Mouse (Mus musculus) hindbrain, postnatal 0 days (tissue): ENCODE results near the gene Mcoln2. TPM values are rescaled to one million over a fixed set of nuclear protein-coding genes. Genes with fewer than 3 reads are reported as not detected.
A peak's percentile ranks its signal among the peaks of the same experiment; 100 is the strongest.

Experiments
- ATAC-seq: fragments of 200-750 bp; cut with Nextera tagmentation; 2 replicates; pipeline ENCODE4 v1.8.0; 2017; ENCODE audit warnings: mild to moderate bottlenecking, moderate TSS enrichment, moderate library complexity
- DNase-seq: peaks from one replicate; pipeline ENCODE4 v3.0.0-alpha.2; 2015; ENCODE audit warnings: low spot score
- H3K27ac ChIP-seq: fragments of 300-500 bp; sonication (generic); 2 replicates; pipeline ENCODE4 v1.5.1; 2014; ENCODE audit warnings: mild to moderate bottlenecking
- H3K27me3 ChIP-seq: fragments of 300-500 bp; sonication (generic); 2 replicates; pipeline ENCODE4 v1.6.1; 2014; ENCODE audit warnings: low read length, mixed read lengths; ENCODE audit not compliant: insufficient read depth
- H3K36me3 ChIP-seq: fragments of 300-500 bp; sonication (generic); 2 replicates; pipeline ENCODE4 v1.6.1; 2014; ENCODE audit warnings: low read length, mixed read lengths; ENCODE audit not compliant: insufficient read depth
- H3K4me1 ChIP-seq: fragments of 300-500 bp; sonication (generic); 2 replicates; pipeline ENCODE4 v1.6.1; 2014; ENCODE audit warnings: antibody characterized with exemption, low read length, mixed read lengths; ENCODE audit not compliant: insufficient read depth
- H3K4me2 ChIP-seq: fragments of 300-500 bp; sonication (generic); 2 replicates; pipeline ENCODE4 v1.6.1; 2014; ENCODE audit warnings: low read depth, mild to moderate bottlenecking, low read length, moderate library complexity, mixed read lengths
- H3K4me3 ChIP-seq: fragments of 300-500 bp; sonication (generic); 2 replicates; pipeline ENCODE4 v1.5.1; 2014; ENCODE audit warnings: low read length
- H3K9ac ChIP-seq: fragments of 300-500 bp; sonication (generic); replicated peaks from 2 replicates; pipeline ENCODE4 v1.6.1; 2014; ENCODE audit warnings: mild to moderate bottlenecking, low read length, moderate library complexity, mixed read lengths
- H3K9me3 ChIP-seq: fragments of 300-500 bp; sonication (generic); 2 replicates; pipeline ENCODE4 v1.6.1; 2016; ENCODE audit warnings: low read length, mixed read lengths
- CTCF ChIP-seq: IDR thresholded peaks from 2 replicates; pipeline ENCODE4 v1.5.1; 2016; ENCODE audit warnings: antibody characterized with exemption, control low read depth, low read depth
- WGBS: fragments of 180-500 bp; shearing (Covaris S2); extraction: QIAGEN DNeasy Blood & Tissue Kit; methylation state at CpG from one replicate; pipeline ENCODE4 v1.1.7; 2014; 5-methylcytosine and 5-hydroxymethylcytosine counted together
- polyA plus RNA-seq: library from polyadenylated mRNA; unstranded; fragments of >200 nt; fragmentation: Nextera tagmentation; extraction: Ambion mirVana; gene quantifications from 2 replicates; pipeline ENCODE4 v1.2.1, GENCODE M21; 2015
- total RNA-seq: library from RNA; depleted of rRNA; stranded (reverse); fragments of >200 nt; gene quantifications from 2 replicates; pipeline ENCODE4 v1.2.3, GENCODE M21; 2014

The Mcoln2 gene
- total and polyA plus RNA-seq, 2 experiments from 2014 or later, result 0.33 TPM; not detected in 1

- 85% methylated on average over 2 of the region's 2 CpGs for WGBS
- H3K4me3 ChIP-seq, result no peak overlapping the region
- H3K9ac ChIP-seq, result no peak overlapping the region
- H3K4me1 ChIP-seq, result 0 out of 2 replicates have a peak, but pooled peaks cover 3% of the 10 kb centered on the region
- no peaks in the 10 kb centered on the region for H3K9me3 ChIP-seq
- no peaks in the 10 kb centered on the region for H3K27me3 ChIP-seq
- H3K36me3 ChIP-seq, result no peaks in the 10 kb centered on the region
- H3K27ac ChIP-seq, result no peak overlapping the region
- ATAC-seq (no peak), DNase-seq (no peak)
- no peak for TF ChIP-seq CTCF
- no peak overlapping the region for H3K4me2 ChIP-seq
Measured at GRCm38 (mm10) chr3:146110358-146110757, 39.3 kb upstream of the Mcoln2 start.

- WGBS, result 76% methylated on average over 6 of the region's 6 CpGs
- no peak for TF ChIP-seq CTCF
- no peak for DNase-seq
- ATAC-seq, result no peak
- Histone ChIP-seq H3K4me3 (no peak overlapping the region), H3K9ac (no peak overlapping the region), H3K27ac (no peak overlapping the region), H3K4me2 (no peak overlapping the region), H3K27me3 (no peaks in the 10 kb centered on the region), H3K36me3 (no peaks in the 10 kb centered on the region), H3K9me3 (no peaks in the 10 kb centered on the region), H3K4me1 (0 out of 2 replicates have a peak, but pooled peaks cover 3% of the 10 kb centered on the region)
Measured at GRCm38 (mm10) chr3:146110916-146111315, 38.7 kb upstream of the Mcoln2 start.

DNA sequence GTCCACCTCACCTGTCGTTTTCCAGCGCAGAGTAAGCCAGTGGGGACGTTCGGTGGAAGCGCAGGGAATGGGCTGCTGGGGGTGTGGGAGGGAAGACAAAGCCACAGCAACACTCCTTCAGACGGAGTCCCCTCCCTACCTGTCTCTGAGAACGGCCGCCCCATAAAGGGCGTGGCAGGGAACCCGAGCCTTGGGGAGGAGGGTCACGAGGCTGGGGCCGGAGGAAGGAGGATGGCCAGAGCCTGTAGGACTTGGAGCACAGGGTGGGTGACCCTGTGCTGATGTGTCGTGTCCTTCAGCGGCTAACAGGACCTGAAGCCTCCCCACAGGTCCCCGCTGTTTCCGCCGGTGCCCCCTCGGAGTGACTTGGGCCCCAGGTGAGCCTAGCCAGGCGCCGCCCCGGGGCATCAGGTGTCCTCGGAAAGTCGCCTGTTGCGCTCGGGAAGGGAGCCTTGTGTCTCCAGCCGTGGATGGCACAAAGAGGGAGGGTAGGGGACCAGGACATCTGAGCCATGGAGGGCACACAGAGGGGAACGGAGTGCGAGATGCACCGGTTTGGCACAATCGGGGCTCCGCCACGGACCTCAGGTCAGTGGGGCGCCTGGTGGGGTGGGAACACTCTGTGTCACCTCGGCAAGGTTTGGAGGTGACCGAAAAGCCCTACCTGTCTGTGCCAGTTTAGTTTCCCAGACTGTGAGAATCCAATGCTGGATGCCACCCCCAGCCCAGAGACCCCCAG lies 32.2 kb upstream of the Mcoln2 start, which contains the start of gene Mcoln3:
Gene Mcoln3, plus strand, starts transcription at position 193 of the 739 bp plus-strand sequence.
- WGBS, result 14% methylated on average over 35 of the region's 35 CpGs
- no peak for TF ChIP-seq CTCF
- DNase-seq (no peak), ATAC-seq (peak; percentile 27; the same call in 1 of the 2 replicates)
- H3K4me3 ChIP-seq, result peak within 1 kb of the TSS; percentile 11; the same call in 1 of the 2 replicates
- H3K9me3 ChIP-seq, result no peaks in the 10 kb centered on the region
- H3K9ac ChIP-seq, result no peak within 1 kb of the TSS
- H3K4me2 ChIP-seq, result peak within 1 kb of the TSS; percentile 37
- H3K36me3 ChIP-seq, result no peaks in the 10 kb centered on the region
- H3K4me1 ChIP-seq, result 0 out of 2 replicates have a peak, but pooled peaks cover 5% of the 10 kb centered on the region
- peaks cover 13% of the 10 kb centered on the region for H3K27me3 ChIP-seq
- no peak within 1 kb of the TSS for H3K27ac ChIP-seq

GRCm38 (mm10) chr3:146117997-146118457 lies 31.6 kb upstream of the Mcoln2 start:
- Histone ChIP-seq H3K4me1 (0 out of 2 replicates have a peak, but pooled peaks cover 5% of the 10 kb centered on the region), H3K27ac (no peak overlapping the region), H3K9ac (no peak overlapping the region), H3K4me3 (no peak overlapping the region), H3K9me3 (no peaks in the 10 kb centered on the region), H3K36me3 (no peaks in the 10 kb centered on the region), H3K27me3 (peaks cover 13% of the 10 kb centered on the region), H3K4me2 (no peak overlapping the region)
- no peak for DNase-seq
- no peak for TF ChIP-seq CTCF
- ATAC-seq, result no peak
- WGBS, result 58% methylated on average over 9 of the region's 9 CpGs

DNA sequence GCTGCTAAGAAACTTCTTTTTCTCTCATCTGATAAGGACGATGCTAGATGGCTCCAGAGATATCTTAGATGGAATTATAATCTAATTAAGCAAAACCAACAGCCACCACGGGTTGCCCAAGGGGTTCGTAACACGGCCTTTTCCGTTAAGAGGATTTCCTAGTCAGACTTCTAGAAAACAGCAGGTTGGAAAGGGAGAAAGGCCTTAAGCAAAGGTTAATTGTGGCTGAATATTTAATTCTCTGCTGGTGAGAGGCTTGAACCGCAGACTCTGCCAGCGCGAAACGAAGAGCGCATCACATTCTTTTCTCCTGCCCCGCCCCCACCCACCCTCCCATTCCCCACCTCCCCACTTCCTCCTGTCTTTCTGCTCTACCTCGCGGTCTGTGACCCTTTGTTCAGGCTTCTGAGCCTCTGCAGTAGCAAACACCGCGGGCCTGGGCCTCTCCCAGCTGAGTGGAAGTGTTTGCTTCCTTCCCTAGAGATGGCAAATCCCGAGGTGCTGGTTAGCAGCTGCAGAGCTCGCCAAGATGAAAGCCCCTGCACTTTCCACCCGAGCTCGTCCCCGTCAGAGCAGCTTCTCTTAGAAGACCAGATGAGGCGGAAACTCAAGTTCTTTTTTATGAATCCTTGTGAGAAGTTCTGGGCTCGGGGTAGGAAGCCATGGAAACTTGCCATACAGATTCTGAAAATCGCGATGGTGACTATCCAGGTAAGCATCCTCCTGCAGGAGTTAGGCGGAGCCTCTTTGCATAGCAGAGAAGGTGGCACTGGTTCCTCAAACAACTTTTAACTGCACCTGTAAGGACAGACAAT lies 28.1 kb upstream of the Mcoln2 start:
- ATAC-seq (peak; percentile 36; the same call in 1 of the 2 replicates), DNase-seq (peak; percentile 13)
- no peak overlapping the region for H3K27ac ChIP-seq

GRCm38 (mm10) chr3:146122125-146122420 lies 27.6 kb upstream of the Mcoln2 start:
- H3K4me2 ChIP-seq, result no peak overlapping the region; the same call in 1 of the 2 replicates
- no peak for DNase-seq
- no peak overlapping the region for H3K9ac ChIP-seq
- 65% methylated on average over 3 of the region's 3 CpGs for WGBS
- no peaks in the 10 kb centered on the region for H3K9me3 ChIP-seq
- no peak for ATAC-seq
- no peak for TF ChIP-seq CTCF
- peaks cover 6% of the 10 kb centered on the region for H3K27me3 ChIP-seq
- no peak overlapping the region for H3K4me3 ChIP-seq
- no peaks in the 10 kb centered on the region for H3K36me3 ChIP-seq
- H3K27ac ChIP-seq, result no peak overlapping the region
- H3K4me1 ChIP-seq, result 0 out of 2 replicates have a peak, but pooled peaks cover 5% of the 10 kb centered on the region

More for the DNA sequence above, 28.1 kb upstream of the Mcoln2 start:
- 0 out of 2 replicates have a peak, but pooled peaks cover 5% of the 10 kb centered on the region for H3K4me1 ChIP-seq
- WGBS, result 12% methylated on average over 25 of the region's 25 CpGs
- H3K9ac ChIP-seq, result no peak overlapping the region
- peaks cover 12% of the 10 kb centered on the region for H3K27me3 ChIP-seq
- no peak for TF ChIP-seq CTCF
- no peaks in the 10 kb centered on the region for H3K36me3 ChIP-seq
- H3K9me3 ChIP-seq, result no peaks in the 10 kb centered on the region
- peak overlapping the region; percentile 41 for H3K4me2 ChIP-seq
- H3K4me3 ChIP-seq, result no peak overlapping the region; the same call in 1 of the 2 replicates
